Mouse (Mus musculus): Measurements from ENCODE around the gene Kmt5c. TPM values are rescaled to one million over a fixed set of nuclear protein-coding genes. Genes with fewer than 3 reads are reported as not detected.

Kmt5c gene
- total RNA-seq, 2 experiments from 2014 or later: 38.9 to 44.2 TPM

- DNase-seq (ENCODE audit: low spot score in 2 of 2): no peak
Measured at GRCm38 (mm10) chr7:4744886-4745285, 5.0 kb downstream of the Kmt5c start.

GRCm38 (mm10) chr7:4746326-4746980 lies 6.5 kb downstream of the Kmt5c start:
- no peak for DNase-seq (ENCODE audit: low spot score in 2 of 2)

- DNase-seq (ENCODE audit: low spot score in 2 of 2): no peak
Measured at GRCm38 (mm10) chr7:4747156-4747899, 7.4 kb downstream of the Kmt5c start.

- no peak for DNase-seq (ENCODE audit: low spot score in 2 of 2)
Measured at GRCm38 (mm10) chr7:4748321-4748720, 8.4 kb downstream of the Kmt5c start.

GRCm38 (mm10) chr7:4749169-4749568 lies 9.3 kb downstream of the Kmt5c start:
- DNase-seq (ENCODE audit: low spot score in 2 of 2): no peak

- no peak for DNase-seq (ENCODE audit: low spot score in 2 of 2)
Measured at GRCm38 (mm10) chr7:4751971-4752820, 12.3 kb downstream of the Kmt5c start.

- DNase-seq (ENCODE audit: low spot score in 2 of 2): peak; percentile 54 to 74
Measured at GRCm38 (mm10) chr7:4752821-4753570, 13.1 kb downstream of the Kmt5c start, which contains the start of gene Cox6b2. Cox6b2 (minus strand) TSS chr7:4753094.

GRCm38 (mm10) chr7:4759670-4760069 lies 19.8 kb downstream of the Kmt5c start:
- no peak for DNase-seq (ENCODE audit: low spot score in 2 of 2)

- DNase-seq (ENCODE audit: low spot score in 2 of 2): no peak
Measured at GRCm38 (mm10) chr7:4764946-4765710, 25.2 kb downstream of the Kmt5c start.

GRCm38 (mm10) chr7:4771202-4771601 lies 31.3 kb downstream of the Kmt5c start, which contains the start of gene Fam71e2:
Fam71e2 (minus strand) TSS chr7:4771302.
- no peak for DNase-seq (ENCODE audit: low spot score in 2 of 2)

GRCm38 (mm10) chr7:4776131-4776530 lies 36.2 kb downstream of the Kmt5c start:
- no peak for DNase-seq (ENCODE audit: low spot score in 2 of 2)

- no peak for DNase-seq (ENCODE audit: low spot score in 2 of 2)
Measured at GRCm38 (mm10) chr7:4776861-4777830, 37.2 kb downstream of the Kmt5c start.

- DNase-seq (ENCODE audit: low spot score in 2 of 2): no peak
Measured at GRCm38 (mm10) chr7:4777851-4778637, 38.1 kb downstream of the Kmt5c start.

- DNase-seq (ENCODE audit: low spot score in 2 of 2): no peak
Measured at GRCm38 (mm10) chr7:4779921-4780320, 40.0 kb downstream of the Kmt5c start.

GRCm38 (mm10) chr7:4782130-4782529 lies 42.2 kb downstream of the Kmt5c start:
- no peak for DNase-seq (ENCODE audit: low spot score in 2 of 2)

GRCm38 (mm10) chr7:4782759-4783158 lies 42.8 kb downstream of the Kmt5c start, which contains the start of the genes Il11 and Tmem190:
Il11 (minus strand) TSS chr7:4782859.
Tmem190 (plus strand) TSS chr7:4782937.
- DNase-seq (ENCODE audit: low spot score in 2 of 2): no peak

GRCm38 (mm10) chr7:4783667-4784268 lies 43.9 kb downstream of the Kmt5c start:
- no peak for DNase-seq (ENCODE audit: low spot score in 2 of 2)

Measured in layer of hippocampus, postnatal 14 days (tissue).